Mouse (Mus musculus): ENCODE results near the gene Gm21244. TPM values are rescaled to one million over a fixed set of nuclear protein-coding genes. Genes with fewer than 3 reads are reported as not detected.
"Not testable (repeated sequence)": the region's sequence is repeated elsewhere in the genome, so short reads cannot be mapped to it uniquely, and the experiment has no call there.

The Gm21244 gene
- not detected in 2 replicates for polyA plus RNA-seq (2015; fragmentation: Nextera tagmentation; extraction: Ambion mirVana)

GRCm38 (mm10) chrY:7169193-7169592 lies at the start of gene Gm21244:
Gene Gm21244 (minus strand): TSS chrY:7169293.
- not testable (repeated sequence) for H3K4me3 ChIP-seq (ENCODE audit: low read length); H3K27me3 ChIP-seq (ENCODE audit: control insufficient read depth, insufficient read depth, low read length); H3K4me1 ChIP-seq (ENCODE audit: control insufficient read depth, insufficient read depth, low read length); H3K27ac ChIP-seq (ENCODE audit: low read length); H3K9me3 ChIP-seq (replicated peaks; ENCODE audit: control insufficient read depth, low read length); H3K36me3 ChIP-seq (ENCODE audit: control insufficient read depth, insufficient read depth); H3K4me2 ChIP-seq (ENCODE audit: low read depth, low read length); ATAC-seq (replicated peaks; ENCODE audit: extremely low read depth, insufficient read depth, low FRiP score); H3K9ac ChIP-seq (ENCODE audit: low read length)
- no CpG with 5 or more reads among the region's 3 CpGs for WGBS

Other genes with a start within 250 kb of the Gm21244 start
- not detected in 2 replicates for gene Gm28998, start 84.5 kb upstream of the Gm21244 start, polyA plus RNA-seq (2015; fragmentation: Nextera tagmentation; extraction: Ambion mirVana)
- gene Gm21788, start 235.7 kb upstream of the Gm21244 start, polyA plus RNA-seq (2015; fragmentation: Nextera tagmentation; extraction: Ambion mirVana) = not detected in 2 replicates

Data from heart, embryonic 16.5 days (tissue).